Mouse (Mus musculus) liver, embryonic 15.5 days (tissue): ENCODE data around the gene Pcbp2. TPM values are rescaled to one million over a fixed set of nuclear protein-coding genes. Genes with fewer than 3 reads are reported as not detected.

Experiments
- ATAC-seq: fragments of 200-750 bp; cut with Nextera tagmentation; 2 replicates; pipeline ENCODE4 v1.8.0; 2017; ENCODE audit warnings: moderate number of reproducible peaks, mild to moderate bottlenecking, moderate library complexity; ENCODE audit not compliant: insufficient read depth
- H3K27ac ChIP-seq: fragments of 300-500 bp; sonication (generic); replicated peaks from 2 replicates; pipeline ENCODE4 v1.5.1; 2015; ENCODE audit warnings: mild to moderate bottlenecking, inconsistent platforms
- H3K27me3 ChIP-seq: fragments of 300-500 bp; sonication (generic); 2 replicates; pipeline ENCODE4 v1.6.1; 2015; ENCODE audit warnings: mild to moderate bottlenecking, inconsistent platforms
- H3K36me3 ChIP-seq: fragments of 300-500 bp; sonication (generic); replicated peaks from 2 replicates; pipeline ENCODE4 v1.6.1; 2015; ENCODE audit warnings: moderate library complexity, mild to moderate bottlenecking, inconsistent platforms
- H3K4me1 ChIP-seq: fragments of 300-500 bp; sonication (generic); replicated peaks from 2 replicates; pipeline ENCODE4 v1.6.1; 2015; ENCODE audit warnings: inconsistent platforms
- H3K4me2 ChIP-seq: fragments of 300-500 bp; sonication (generic); 2 replicates; pipeline ENCODE4 v1.6.1; 2015; ENCODE audit warnings: moderate library complexity, mild to moderate bottlenecking, inconsistent platforms
- H3K4me3 ChIP-seq: fragments of 300-500 bp; sonication (generic); replicated peaks from 2 replicates; pipeline ENCODE4 v1.5.1; 2015; ENCODE audit warnings: mild to moderate bottlenecking, inconsistent platforms
- H3K9ac ChIP-seq: fragments of 300-500 bp; sonication (generic); 2 replicates; pipeline ENCODE4 v1.6.1; 2015; ENCODE audit warnings: moderate library complexity, mild to moderate bottlenecking, inconsistent platforms
- H3K9me3 ChIP-seq: fragments of 300-500 bp; sonication (generic); replicated peaks from 2 replicates; pipeline ENCODE4 v1.6.1; 2016; ENCODE audit warnings: inconsistent platforms
- WGBS: fragments of 180-500 bp; shearing (Covaris S2); methylation state at CpG from one replicate; pipeline ENCODE4 v1.1.7; 2015; ENCODE audit warnings: mixed read lengths; ENCODE audit not compliant: insufficient replicate concordance; 5-methylcytosine and 5-hydroxymethylcytosine counted together
- polyA plus RNA-seq: library from polyadenylated mRNA; unstranded; fragments of >200 nt; fragmentation: Nextera tagmentation; extraction: Ambion mirVana; gene quantifications from 2 replicates; pipeline ENCODE4 v1.2.1, GENCODE M21; 2015

Gene Pcbp2
- polyA plus RNA-seq, 1 experiment from 2014 or later, result 64.1 TPM

GRCm38 (mm10) chr15:102461430-102462075, 8.8 kb upstream of the Pcbp2 start:
- H3K9ac ChIP-seq, result peak overlapping the region; percentile 58
- H3K4me2 ChIP-seq, result peak overlapping the region; percentile 78
- peak overlapping the region; percentile 91 for H3K27ac ChIP-seq
- peaks cover 37% of the 10 kb centered on the region for H3K36me3 ChIP-seq
- H3K4me3 ChIP-seq, result peak overlapping the region; percentile 62
- no peaks in the 10 kb centered on the region for H3K27me3 ChIP-seq
- WGBS, result 67% methylated on average over 9 of the region's 9 CpGs
- no peak for ATAC-seq
- peaks cover 61% of the 10 kb centered on the region for H3K4me1 ChIP-seq
- no peaks in the 10 kb centered on the region for H3K9me3 ChIP-seq

GRCm38 (mm10) chr15:102463666-102464065, 6.7 kb upstream of the Pcbp2 start:
- no peaks in the 10 kb centered on the region for H3K27me3 ChIP-seq
- H3K9me3 ChIP-seq, result no peaks in the 10 kb centered on the region
- peaks cover 43% of the 10 kb centered on the region for H3K4me1 ChIP-seq
- H3K36me3 ChIP-seq, result peaks cover 51% of the 10 kb centered on the region
- H3K9ac ChIP-seq, result no peak overlapping the region
- H3K4me3 ChIP-seq, result no peak overlapping the region
- no peak for ATAC-seq
- no peak overlapping the region for H3K4me2 ChIP-seq
- H3K27ac ChIP-seq, result no peak overlapping the region

GRCm38 (mm10) chr15:102468675-102469370, 1.5 kb upstream of the Pcbp2 start:
- no peaks in the 10 kb centered on the region for H3K9me3 ChIP-seq
- 93% methylated on average over 9 of the region's 9 CpGs for WGBS
- H3K4me3 ChIP-seq, result no peak overlapping the region
- no peak overlapping the region for H3K4me2 ChIP-seq
- no peak overlapping the region for H3K27ac ChIP-seq
- no peak for ATAC-seq
- no peaks in the 10 kb centered on the region for H3K27me3 ChIP-seq
- peaks cover 47% of the 10 kb centered on the region for H3K36me3 ChIP-seq
- H3K4me1 ChIP-seq, result peaks cover 21% of the 10 kb centered on the region
- no peak overlapping the region for H3K9ac ChIP-seq

- H3K4me3 ChIP-seq, result peak overlapping the region; percentile 97
- H3K9ac ChIP-seq, result peak overlapping the region; percentile 96
- peak overlapping the region; percentile 72 for H3K4me2 ChIP-seq
- peaks cover 53% of the 10 kb centered on the region for H3K36me3 ChIP-seq
- no peaks in the 10 kb centered on the region for H3K27me3 ChIP-seq
- ATAC-seq, result peak; percentile 61
- H3K4me1 ChIP-seq, result peaks cover 18% of the 10 kb centered on the region
- no peaks in the 10 kb centered on the region for H3K9me3 ChIP-seq
- H3K27ac ChIP-seq, result peak overlapping the region; percentile 90
- WGBS, result under 1% methylated on average over 46 of the region's 67 CpGs
These were observed 411 bp downstream of the Pcbp2 start for GRCm38 (mm10) chr15:102470605-102471294.

GRCm38 (mm10) chr15:102471295-102471645, 931 bp downstream of the Pcbp2 start:
- peaks cover 56% of the 10 kb centered on the region for H3K36me3 ChIP-seq
- peak overlapping the region; percentile 90 for H3K27ac ChIP-seq
- peak overlapping the region; percentile 72 for H3K4me2 ChIP-seq
- H3K9me3 ChIP-seq, result no peaks in the 10 kb centered on the region
- H3K4me1 ChIP-seq, result peaks cover 18% of the 10 kb centered on the region
- H3K27me3 ChIP-seq, result no peaks in the 10 kb centered on the region
- peak overlapping the region; percentile 96 for H3K9ac ChIP-seq
- no peak for ATAC-seq
- peak overlapping the region; percentile 97 for H3K4me3 ChIP-seq
- 1% methylated on average over 10 of the region's 10 CpGs for WGBS

GRCm38 (mm10) chr15:102471727-102472126, 1.4 kb downstream of the Pcbp2 start:
- Histone ChIP-seq H3K27me3 (no peaks in the 10 kb centered on the region), H3K4me3 (peak overlapping the region; percentile 97), H3K9ac (peak overlapping the region; percentile 96), H3K4me2 (peak overlapping the region; percentile 72), H3K4me1 (peaks cover 18% of the 10 kb centered on the region), H3K36me3 (peaks cover 56% of the 10 kb centered on the region), H3K27ac (no peak overlapping the region; the same call in 1 of the 2 replicates), H3K9me3 (no peaks in the 10 kb centered on the region)
- ATAC-seq, result no peak

- Histone ChIP-seq H3K4me2 (no peak overlapping the region), H3K36me3 (peaks cover 61% of the 10 kb centered on the region), H3K9ac (no peak overlapping the region), H3K9me3 (no peaks in the 10 kb centered on the region), H3K27ac (no peak overlapping the region), H3K27me3 (no peaks in the 10 kb centered on the region), H3K4me3 (no peak overlapping the region), H3K4me1 (peaks cover 18% of the 10 kb centered on the region)
- 66% methylated on average over 2 of the region's 2 CpGs for WGBS
- no peak for ATAC-seq
These were observed 2.9 kb downstream of the Pcbp2 start for GRCm38 (mm10) chr15:102473246-102473645.

- Histone ChIP-seq H3K27me3 (no peaks in the 10 kb centered on the region), H3K36me3 (peaks cover 63% of the 10 kb centered on the region), H3K4me2 (no peak overlapping the region), H3K27ac (no peak overlapping the region), H3K4me3 (no peak overlapping the region), H3K9ac (no peak overlapping the region), H3K9me3 (no peaks in the 10 kb centered on the region), H3K4me1 (peaks cover 18% of the 10 kb centered on the region)
- ATAC-seq, result no peak
- 86% methylated on average over 2 of the region's 2 CpGs for WGBS
These were observed 4.2 kb downstream of the Pcbp2 start for GRCm38 (mm10) chr15:102474520-102474919.

- H3K9me3 ChIP-seq, result no peaks in the 10 kb centered on the region
- no peak overlapping the region for H3K9ac ChIP-seq
- H3K36me3 ChIP-seq, result peaks cover 91% of the 10 kb centered on the region
- ATAC-seq, result no peak
- no peak overlapping the region for H3K27ac ChIP-seq
- WGBS, result 92% methylated on average over 3 of the region's 3 CpGs
- H3K4me2 ChIP-seq, result no peak overlapping the region
- no peaks in the 10 kb centered on the region for H3K27me3 ChIP-seq
- no peak overlapping the region for H3K4me3 ChIP-seq
- no peaks in the 10 kb centered on the region for H3K4me1 ChIP-seq
These were observed 12.8 kb downstream of the Pcbp2 start for GRCm38 (mm10) chr15:102483136-102483535.

- Histone ChIP-seq H3K4me1 (no peaks in the 10 kb centered on the region), H3K4me3 (no peak overlapping the region), H3K9me3 (no peaks in the 10 kb centered on the region), H3K27ac (no peak overlapping the region), H3K9ac (no peak overlapping the region), H3K27me3 (no peaks in the 10 kb centered on the region), H3K36me3 (peaks cover 92% of the 10 kb centered on the region), H3K4me2 (no peak overlapping the region)
- no peak for ATAC-seq
- WGBS, result 89% methylated on average over 12 of the region's 12 CpGs
These were observed 15.5 kb downstream of the Pcbp2 start for GRCm38 (mm10) chr15:102485853-102486252.

GRCm38 (mm10) chr15:102487664-102488063, 17.3 kb downstream of the Pcbp2 start:
- Histone ChIP-seq H3K4me3 (no peak overlapping the region), H3K9me3 (no peaks in the 10 kb centered on the region), H3K27ac (no peak overlapping the region), H3K4me2 (no peak overlapping the region), H3K9ac (no peak overlapping the region), H3K4me1 (no peaks in the 10 kb centered on the region), H3K36me3 (peaks cover 88% of the 10 kb centered on the region), H3K27me3 (no peaks in the 10 kb centered on the region)
- 59% methylated on average over 1 of the region's 1 CpGs for WGBS
- ATAC-seq, result no peak
